Mouse (Mus musculus): ENCODE measurements at regions not wholly inside any gene's neighbourhood (a gene's known extent, or its start where the extent isn't known, plus 50 kb on each side); places are given as distances from the start of the nearest gene placed in this dataset.

DNA sequence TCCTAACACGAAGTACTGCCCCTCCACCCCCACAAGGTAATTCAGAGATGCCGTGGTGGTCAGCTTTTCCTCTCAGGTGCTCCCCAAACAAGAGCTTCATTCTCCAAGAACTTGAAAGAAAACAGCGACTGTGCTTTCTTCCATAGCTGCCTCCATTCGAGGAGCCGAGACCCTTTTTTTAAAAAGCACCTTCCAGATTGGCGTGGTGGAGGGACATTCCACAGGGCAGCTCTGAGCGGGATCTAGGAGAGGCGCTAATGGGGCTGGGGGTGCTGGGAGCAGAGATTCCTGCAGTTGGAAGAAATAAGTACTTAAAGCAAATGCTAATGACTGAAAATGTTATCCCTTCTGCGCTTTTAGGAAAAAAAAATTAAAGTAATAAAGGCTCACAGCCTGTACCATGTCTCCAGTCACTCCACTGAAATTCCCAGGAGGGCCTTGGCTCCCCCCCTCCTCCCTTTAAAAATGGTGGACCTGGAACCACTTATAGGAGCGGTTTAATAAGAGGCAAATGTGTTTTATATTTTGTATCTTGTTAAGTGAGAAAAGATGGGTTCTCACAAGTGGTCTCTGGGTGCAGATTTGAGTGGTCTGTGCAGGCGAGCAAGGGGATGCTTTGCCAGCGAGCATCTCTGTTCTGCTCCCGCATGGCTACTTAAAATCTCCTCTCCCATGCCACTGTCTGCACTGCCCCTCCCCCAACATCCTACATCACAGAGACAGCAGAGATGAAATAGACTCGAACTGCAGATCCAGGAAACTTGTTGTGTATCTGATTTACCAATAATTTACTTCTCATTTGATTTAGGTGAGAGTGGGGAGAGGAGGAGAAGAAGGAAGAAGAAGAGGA lies 77.4 kb upstream of the Zfhx3 start:
- no peak for DNase-seq

DNA sequence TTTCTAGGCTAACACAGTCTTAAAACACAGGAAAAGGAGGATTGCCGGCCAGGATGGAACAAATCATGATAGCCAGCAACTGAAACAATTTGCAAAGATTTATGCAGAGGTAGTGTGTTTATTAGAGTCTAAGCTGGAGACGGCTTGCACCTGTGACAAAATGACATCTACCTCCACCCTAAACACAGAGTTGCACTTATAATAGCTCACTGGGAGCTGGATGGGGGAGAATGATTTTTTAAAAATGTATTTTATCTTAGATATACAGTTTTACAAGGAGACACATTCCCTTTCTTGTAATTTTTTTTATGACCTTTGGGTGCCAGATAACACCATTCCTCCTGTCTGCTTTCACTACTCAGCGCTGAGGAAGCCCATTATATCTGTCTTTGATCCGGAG lies 76.7 kb upstream of the Zfhx3 start:
- DNase-seq = no peak

DNA sequence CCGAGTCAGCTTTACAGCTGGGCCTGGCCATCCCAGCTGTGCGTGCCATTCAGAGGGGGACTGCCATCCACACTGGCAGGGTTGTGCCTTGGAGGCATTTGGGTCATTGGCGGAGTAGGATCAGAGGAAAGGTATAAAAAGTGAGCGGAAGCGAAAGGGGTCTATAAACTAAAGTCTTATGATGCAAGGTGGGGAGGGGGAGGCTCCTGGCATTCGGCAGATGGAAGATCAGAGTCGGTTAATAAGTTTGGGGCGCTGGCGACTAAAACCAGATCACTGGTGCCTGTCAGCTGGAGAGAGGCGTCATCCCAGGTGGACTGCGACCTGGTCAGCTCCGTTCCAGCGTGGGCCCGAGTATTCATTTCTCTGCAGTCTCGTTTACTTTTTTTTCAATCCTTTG lies 70.7 kb upstream of the Zfhx3 start:
- DNase-seq = no peak

DNA sequence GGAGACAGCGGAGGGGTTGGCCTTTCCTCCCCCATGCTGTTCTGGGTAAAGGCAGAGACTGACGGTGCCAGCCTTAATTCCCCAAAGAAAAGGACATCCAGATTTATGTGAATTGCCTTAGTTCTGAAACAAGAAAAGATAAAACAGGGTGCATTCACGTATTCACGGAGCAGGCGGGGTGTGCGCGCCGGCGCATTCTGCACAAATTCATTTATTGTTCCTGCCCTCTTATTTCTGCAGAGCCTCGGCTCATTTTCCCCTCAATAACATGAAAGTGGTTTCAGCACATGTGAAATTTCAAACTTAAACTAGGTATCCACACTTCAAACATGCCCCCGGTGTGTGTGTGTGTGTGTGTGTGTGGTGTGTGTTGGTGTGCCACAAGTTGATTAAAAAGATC lies 70.3 kb upstream of the Zfhx3 start:
- no peak for DNase-seq

DNA sequence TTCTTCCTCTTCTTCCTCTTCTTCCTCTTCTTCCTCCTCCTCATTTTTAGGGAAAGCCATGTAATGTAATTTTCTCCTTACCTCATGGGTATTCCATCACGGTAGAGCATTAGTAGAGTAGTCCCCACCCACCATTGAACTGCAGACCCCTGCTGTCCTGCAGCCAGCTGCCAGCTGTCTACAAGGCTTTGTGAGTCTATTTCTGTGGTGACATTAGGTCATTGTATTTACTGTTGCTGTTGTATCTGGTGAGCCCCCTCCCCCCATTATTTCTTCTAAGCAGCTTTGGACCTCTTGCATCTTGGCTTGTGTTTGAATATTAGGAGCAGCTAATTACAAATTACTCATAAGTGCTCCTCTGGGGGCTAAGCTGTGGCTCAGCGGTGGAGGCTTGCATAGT lies 66.0 kb upstream of the Zfhx3 start:
- DNase-seq = no peak

DNA sequence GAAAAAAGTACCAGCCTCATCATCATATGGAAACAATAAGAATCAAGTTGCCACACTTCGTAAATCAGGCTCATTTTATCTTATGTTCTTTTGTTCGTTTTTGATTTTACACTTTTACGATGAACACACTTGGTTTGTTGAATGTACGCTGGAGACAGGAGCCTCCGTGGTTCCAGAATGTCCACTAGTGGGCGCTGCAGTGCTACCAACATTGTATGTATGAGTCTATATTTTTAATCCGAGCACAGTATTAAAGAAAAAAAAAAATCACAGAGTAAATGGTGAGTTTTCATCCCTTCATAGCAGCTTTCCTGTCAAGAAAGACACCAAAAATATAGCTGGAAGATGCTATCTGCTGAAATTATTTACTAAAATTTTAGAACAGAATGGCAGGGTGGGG lies 60.6 kb upstream of the Zfhx3 start:
- DNase-seq = peak; percentile 31 to 42

DNA sequence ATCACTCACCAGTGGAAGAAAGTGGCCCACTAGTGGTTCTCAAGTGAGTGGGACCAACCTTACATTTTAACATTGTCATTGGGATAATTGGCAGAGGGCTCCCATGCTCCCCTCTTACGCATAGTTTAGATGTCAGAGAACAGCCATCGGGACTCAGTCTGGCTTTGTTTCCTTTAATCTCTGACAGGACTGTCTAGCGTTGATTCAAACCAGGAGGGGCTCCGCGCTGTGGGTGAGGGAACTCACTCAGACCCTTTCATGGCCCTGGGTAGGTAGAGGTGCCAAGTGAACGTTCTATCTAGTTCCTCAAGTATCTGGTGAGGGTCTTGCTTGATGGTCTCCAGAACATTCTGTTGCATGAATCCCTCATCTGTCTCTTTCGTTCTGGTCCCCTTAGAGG lies 56.9 kb upstream of the Zfhx3 start:
- DNase-seq = no peak

DNA sequence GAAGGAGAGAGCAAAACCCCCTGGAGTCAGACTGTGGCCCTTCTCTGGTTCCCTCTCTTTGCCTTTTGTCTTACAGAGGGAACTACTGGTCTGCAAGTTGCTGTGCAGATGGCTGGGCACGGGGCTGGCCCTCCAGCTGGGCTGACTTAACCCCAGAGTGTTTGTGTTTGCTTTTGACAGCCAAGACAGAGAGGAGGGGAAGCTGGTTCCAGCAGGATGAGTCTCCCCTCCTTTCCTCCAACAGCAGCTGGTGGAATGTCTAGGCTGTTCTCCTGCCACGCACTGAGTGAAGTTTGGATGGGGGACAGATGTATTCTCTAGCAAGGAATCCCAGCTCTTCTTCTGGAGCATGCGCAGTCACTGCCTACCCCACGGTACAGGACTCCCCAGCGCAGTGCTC lies 56.5 kb upstream of the Zfhx3 start:
- no peak for DNase-seq

DNA sequence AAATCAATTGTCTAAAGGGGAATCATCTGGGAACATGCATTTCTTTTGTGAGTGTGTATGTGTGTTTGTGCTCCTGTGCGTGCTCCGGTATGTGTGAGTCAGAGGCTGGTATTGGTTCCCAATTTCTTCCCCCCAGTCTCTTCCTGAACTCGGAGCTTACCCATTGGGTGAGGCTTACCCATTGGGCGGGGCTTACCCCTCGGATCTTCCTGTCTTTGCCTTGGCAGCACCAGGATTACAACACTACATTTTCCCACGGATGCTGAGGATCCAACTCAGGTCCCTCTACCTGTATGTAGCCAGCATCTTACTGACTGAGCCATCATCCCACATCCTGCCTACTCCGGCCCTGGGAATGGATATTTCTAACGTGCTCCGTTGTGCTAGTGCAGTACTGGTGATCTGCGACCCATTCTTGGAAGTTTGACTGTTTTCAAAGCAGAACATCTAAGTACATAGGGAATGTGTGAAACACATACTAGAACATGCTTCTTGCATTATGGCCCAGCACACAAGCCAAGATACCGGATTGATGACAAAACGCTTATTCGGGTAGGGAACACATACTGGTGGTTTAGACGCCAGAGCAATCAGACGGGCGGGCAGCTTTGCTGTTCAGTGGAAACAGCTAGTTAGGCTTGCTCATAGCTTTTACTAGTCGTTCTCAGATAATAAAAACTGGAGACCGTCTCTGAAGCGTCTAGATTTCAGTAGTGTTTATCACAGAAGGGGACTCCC lies 55.8 kb upstream of the Zfhx3 start:
- no peak for DNase-seq

DNA sequence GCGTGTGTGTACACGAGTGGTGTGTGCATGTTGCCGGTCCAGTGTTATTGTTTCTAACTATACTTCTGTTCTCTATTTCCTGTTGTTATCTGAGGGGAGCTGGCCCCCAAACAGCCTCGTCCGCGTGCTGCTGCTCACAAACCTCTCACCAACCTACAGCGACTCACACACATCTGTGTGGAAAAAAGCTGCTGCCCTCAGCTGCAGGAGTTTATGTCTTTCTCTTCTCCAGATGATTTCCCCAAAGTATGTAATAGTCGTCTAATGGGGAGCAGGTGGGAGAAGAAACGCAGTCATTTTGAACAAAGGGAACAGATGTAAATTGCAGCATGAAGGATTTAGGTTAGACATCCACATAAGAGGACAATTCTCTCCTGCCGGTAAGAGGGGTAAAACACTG lies 55.1 kb upstream of the Zfhx3 start:
- DNase-seq = no peak

DNA sequence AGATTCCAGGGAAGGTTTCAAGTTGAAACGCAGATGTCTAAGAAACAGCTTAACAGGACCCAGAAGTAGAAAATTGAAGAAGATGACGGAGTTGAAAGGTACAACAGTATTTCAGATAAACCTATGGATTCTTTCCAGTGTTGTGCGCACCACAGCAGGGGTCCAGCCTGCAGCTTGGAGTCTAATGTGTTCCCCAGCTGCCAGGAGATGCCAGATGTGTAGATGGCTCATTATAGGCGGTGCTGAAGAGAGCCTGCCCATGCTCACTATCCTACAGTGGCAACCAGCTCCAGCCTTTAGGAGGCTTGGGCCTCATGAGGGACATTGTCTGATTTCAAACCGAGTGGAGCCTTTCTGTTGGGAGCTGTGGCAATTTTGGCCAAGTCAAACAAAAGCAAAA lies 51.5 kb upstream of the Zfhx3 start:
- no peak for DNase-seq

Data from cerebellum, adult 18-20 months (tissue).